Mouse (Mus musculus) embryonic facial prominence, embryonic 14.5 days (tissue): Measurements from ENCODE around the gene Srd5a1. TPM values are rescaled to one million over a fixed set of nuclear protein-coding genes. Genes with fewer than 3 reads are reported as not detected.

Source experiments
- ATAC-seq: fragments of 200-750 bp; cut with Nextera tagmentation; 2 replicates; pipeline ENCODE4 v1.8.0; 2017; ENCODE audit warnings: low read depth, moderate number of reproducible peaks, moderate TSS enrichment
- DNase-seq: peaks from one replicate; pipeline ENCODE4 v3.0.0-alpha.2; 2015; ENCODE audit warnings: low spot score
- H3K27ac ChIP-seq: fragments of 300-500 bp; sonication (generic); replicated peaks from 2 replicates; pipeline ENCODE4 v1.5.1; 2014; ENCODE audit warnings: low read depth, mild to moderate bottlenecking, low read length, moderate library complexity
- H3K27me3 ChIP-seq: fragments of 300-500 bp; sonication (generic); replicated peaks from 2 replicates; pipeline ENCODE4 v1.6.1; 2014; ENCODE audit warnings: low read length; ENCODE audit not compliant: control insufficient read depth, insufficient read depth
- H3K36me3 ChIP-seq: fragments of 300-500 bp; sonication (generic); 2 replicates; pipeline ENCODE4 v1.6.1; 2014; ENCODE audit warnings: low read length, mixed read lengths; ENCODE audit not compliant: control insufficient read depth, insufficient read depth
- H3K4me1 ChIP-seq: fragments of 300-500 bp; sonication (generic); 2 replicates; pipeline ENCODE4 v1.6.1; 2014; ENCODE audit warnings: antibody characterized with exemption, low read length; ENCODE audit not compliant: control insufficient read depth, insufficient read depth
- H3K4me2 ChIP-seq: fragments of 300-500 bp; sonication (generic); 2 replicates; pipeline ENCODE4 v1.6.1; 2014; ENCODE audit warnings: low read depth, mild to moderate bottlenecking, low read length, moderate library complexity, mixed read lengths
- H3K4me3 ChIP-seq: fragments of 300-500 bp; sonication (generic); 2 replicates; pipeline ENCODE4 v1.5.1; 2014; ENCODE audit warnings: low read depth, mild to moderate bottlenecking, low read length
- H3K9ac ChIP-seq: fragments of 300-500 bp; sonication (generic); 2 replicates; pipeline ENCODE4 v1.6.1; 2014; ENCODE audit warnings: low read depth, mild to moderate bottlenecking, low read length, moderate library complexity, mixed read lengths
- H3K9me3 ChIP-seq: fragments of 300-500 bp; sonication (generic); 2 replicates; pipeline ENCODE4 v1.6.1; 2016; ENCODE audit warnings: low read length; ENCODE audit not compliant: control insufficient read depth
- WGBS: fragments of 180-500 bp; shearing (Covaris S2); extraction: QIAGEN DNeasy Blood & Tissue Kit; methylation state at CpG from one replicate; pipeline ENCODE4 v1.1.7; 2014; 5-methylcytosine and 5-hydroxymethylcytosine counted together
- polyA plus RNA-seq: library from polyadenylated mRNA; unstranded; fragments of >200 nt; fragmentation: Nextera tagmentation; extraction: Ambion mirVana; gene quantifications from 2 replicates; pipeline ENCODE4 v1.2.1, GENCODE M21; 2014

The Srd5a1 gene
- polyA plus RNA-seq, 1 experiment from 2014 or later: 25.9 TPM

- Histone ChIP-seq H3K9ac (no peak overlapping the region), H3K9me3 (no peaks in the 10 kb centered on the region), H3K27me3 (no peaks in the 10 kb centered on the region), H3K27ac (no peak overlapping the region), H3K36me3 (no peaks in the 10 kb centered on the region), H3K4me1 (no peaks in the 10 kb centered on the region), H3K4me2 (no peak overlapping the region), H3K4me3 (no peak overlapping the region)
- DNase-seq (no peak), ATAC-seq (no peak)
- 70% methylated on average over 12 of the region's 12 CpGs for WGBS
Observed at GRCm38 (mm10) chr13:69562654-69563574, 48.3 kb downstream of the Srd5a1 start.

- 79% methylated on average over 9 of the region's 9 CpGs for WGBS
Observed at GRCm38 (mm10) chr13:69562004-69562403, 49.2 kb downstream of the Srd5a1 start.

GRCm38 (mm10) chr13:69559291-69559961, 51.8 kb downstream of the Srd5a1 start:
- Histone ChIP-seq H3K36me3 (no peaks in the 10 kb centered on the region), H3K4me1 (no peaks in the 10 kb centered on the region), H3K27ac (no peak overlapping the region), H3K4me2 (no peak overlapping the region), H3K9ac (no peak overlapping the region), H3K27me3 (no peaks in the 10 kb centered on the region), H3K4me3 (no peak overlapping the region), H3K9me3 (no peaks in the 10 kb centered on the region)
- ATAC-seq: no peak
- WGBS: 60% methylated on average over 13 of the region's 13 CpGs
- DNase-seq: no peak

More at GRCm38 (mm10) chr13:69562004-69562403, 49.2 kb downstream of the Srd5a1 start:
- Histone ChIP-seq H3K4me1 (no peaks in the 10 kb centered on the region), H3K27ac (no peak overlapping the region), H3K36me3 (no peaks in the 10 kb centered on the region), H3K4me3 (no peak overlapping the region), H3K27me3 (no peaks in the 10 kb centered on the region), H3K9me3 (no peaks in the 10 kb centered on the region), H3K9ac (no peak overlapping the region), H3K4me2 (no peak overlapping the region)
- ATAC-seq: no peak
- DNase-seq: no peak

GRCm38 (mm10) chr13:69558098-69558660, 53.1 kb downstream of the Srd5a1 start:
- ATAC-seq (no peak), DNase-seq (no peak)
- Histone ChIP-seq H3K27ac (no peak overlapping the region), H3K4me2 (no peak overlapping the region), H3K36me3 (no peaks in the 10 kb centered on the region), H3K9me3 (no peaks in the 10 kb centered on the region), H3K27me3 (no peaks in the 10 kb centered on the region), H3K4me1 (no peaks in the 10 kb centered on the region), H3K9ac (no peak overlapping the region), H3K4me3 (no peak overlapping the region)
- WGBS: 70% methylated on average over 6 of the region's 6 CpGs

- Histone ChIP-seq H3K27ac (no peak overlapping the region), H3K36me3 (no peaks in the 10 kb centered on the region), H3K27me3 (no peaks in the 10 kb centered on the region), H3K4me2 (no peak overlapping the region), H3K4me1 (no peaks in the 10 kb centered on the region), H3K4me3 (no peak overlapping the region), H3K9me3 (no peaks in the 10 kb centered on the region), H3K9ac (no peak overlapping the region)
- DNase-seq (no peak), ATAC-seq (no peak)
Observed at GRCm38 (mm10) chr13:69556728-69557127, 54.5 kb downstream of the Srd5a1 start.

GRCm38 (mm10) chr13:69555957-69556482, 55.2 kb downstream of the Srd5a1 start:
- H3K27ac ChIP-seq: no peak overlapping the region
- no peaks in the 10 kb centered on the region for H3K4me1 ChIP-seq
- H3K9ac ChIP-seq: no peak overlapping the region
- ATAC-seq: no peak
- DNase-seq: no peak
- no peaks in the 10 kb centered on the region for H3K36me3 ChIP-seq
- no peaks in the 10 kb centered on the region for H3K9me3 ChIP-seq
- no peak overlapping the region for H3K4me2 ChIP-seq
- 88% methylated on average over 6 of the region's 6 CpGs for WGBS
- H3K27me3 ChIP-seq: no peaks in the 10 kb centered on the region
- H3K4me3 ChIP-seq: no peak overlapping the region

- no peaks in the 10 kb centered on the region for H3K27me3 ChIP-seq
- DNase-seq (no peak), ATAC-seq (no peak)
- no peak overlapping the region for H3K4me2 ChIP-seq
- WGBS: 31% methylated on average over 8 of the region's 8 CpGs
- no peaks in the 10 kb centered on the region for H3K4me1 ChIP-seq
- no peaks in the 10 kb centered on the region for H3K9me3 ChIP-seq
- H3K9ac ChIP-seq: no peak overlapping the region
- H3K4me3 ChIP-seq: no peak overlapping the region
- H3K27ac ChIP-seq: no peak overlapping the region
- no peaks in the 10 kb centered on the region for H3K36me3 ChIP-seq
Observed at GRCm38 (mm10) chr13:69555045-69555444, 56.2 kb downstream of the Srd5a1 start.

GRCm38 (mm10) chr13:69554255-69554654, 57.0 kb downstream of the Srd5a1 start:
- no peak for ATAC-seq
- Histone ChIP-seq H3K4me1 (no peaks in the 10 kb centered on the region), H3K4me3 (no peak overlapping the region), H3K9ac (no peak overlapping the region), H3K9me3 (no peaks in the 10 kb centered on the region), H3K36me3 (no peaks in the 10 kb centered on the region), H3K4me2 (no peak overlapping the region), H3K27ac (no peak overlapping the region), H3K27me3 (no peaks in the 10 kb centered on the region)
- DNase-seq: no peak
- WGBS: 77% methylated on average over 9 of the region's 9 CpGs
